In the genomic region with DNA sequence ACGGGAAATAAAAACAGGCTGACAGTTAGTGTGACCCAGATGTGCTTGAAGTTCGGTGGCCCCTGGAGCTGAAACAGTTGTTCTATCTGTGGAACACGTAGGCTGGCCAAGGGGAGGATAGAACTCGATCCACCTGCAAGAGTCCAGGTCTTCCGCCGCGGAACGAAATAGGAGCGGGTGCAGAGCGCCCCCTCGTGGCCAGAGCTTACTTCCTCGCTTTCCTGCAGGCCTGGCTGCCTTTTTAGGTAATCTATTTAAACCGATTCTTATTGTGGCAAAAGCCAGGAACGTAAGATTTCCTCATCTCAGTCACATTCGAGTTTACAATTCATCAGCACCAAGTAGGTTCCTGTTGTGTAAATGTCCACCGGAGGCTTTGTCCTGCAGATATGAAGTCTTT, we compare ENCODE assay signal across 8 mouse cellular contexts. TPM values are rescaled to one million over a fixed set of nuclear protein-coding genes. Genes with fewer than 3 reads are reported as not detected.
DNase-seq lines count a peak whose midpoint lies in the region; ATAC-seq and TF ChIP-seq lines count a peak whose summit lies in the region.

No protein-coding gene starts in this region.

- peak; percentile 66 for DNase-seq in liver
- peak; percentile 87 for DNase-seq in brain, embryonic 14.5 days (ENCODE audit: low read depth)
- peak; percentile 81 for DNase-seq in forebrain, embryonic 14.5 days (ENCODE audit: low spot score)
- peak; percentile 32 to 65 for DNase-seq in kidney, adult 8-10 months
- peak; percentile 84 for DNase-seq in liver, postnatal 0 days
- peak; percentile 81 for DNase-seq in retina, postnatal 1 day
- DNase-seq in thymus, postnatal 36 days = peak; percentile 79 to 82

- H3K4me2 ChIP-seq in liver, embryonic 12.5 days = no peak overlapping the region
- H3K4me2 ChIP-seq in forebrain, embryonic 14.5 days (ENCODE audit: low read length) = no peak overlapping the region
- no peak overlapping the region for H3K4me2 ChIP-seq in liver, postnatal 0 days (ENCODE audit: low read depth, low read length)

- no peak for TF ChIP-seq EP300 in liver, postnatal 0 days (IDR thresholded peaks at IDR 0.05; ENCODE audit: low read depth)

- no peak for TF ChIP-seq POLR2A in brain, embryonic 14.5 days (IDR thresholded peaks at IDR 0.05; ENCODE audit: borderline replicate concordance, extremely low read depth, insufficient read depth, insufficient read length, poor library complexity, severe bottlenecking)

- peaks cover 61% of the 10 kb centered on the region for H3K27me3 ChIP-seq in liver, embryonic 12.5 days (replicated peaks)
- H3K27me3 ChIP-seq in forebrain, embryonic 14.5 days (replicated peaks; ENCODE audit: control insufficient read depth, insufficient read depth, low read length) = no peaks in the 10 kb centered on the region
- H3K27me3 ChIP-seq in liver, postnatal 0 days (ENCODE audit: insufficient read depth, low read length) = peaks cover 57% of the 10 kb centered on the region

- TF ChIP-seq CTCF in brain, embryonic 14.5 days (IDR thresholded peaks at IDR 0.05; ENCODE audit: borderline replicate concordance, extremely low read depth, insufficient read depth, insufficient read length) = peak; percentile 96
- peak; percentile 90 for TF ChIP-seq CTCF in liver, postnatal 0 days (IDR thresholded peaks at IDR 0.05; ENCODE audit: low read depth)

- no peak for ATAC-seq in liver, embryonic 12.5 days
- no peak for ATAC-seq in forebrain, embryonic 14.5 days
- 0 out of 2 replicates have a peak, but pooled peaks have one; percentile 23 for ATAC-seq in liver, postnatal 0 days

- no peaks in the 10 kb centered on the region for H3K9me3 ChIP-seq in liver, embryonic 12.5 days (replicated peaks)
- H3K9me3 ChIP-seq in forebrain, embryonic 14.5 days (replicated peaks; ENCODE audit: control insufficient read depth, low read length) = no peaks in the 10 kb centered on the region
- no peaks in the 10 kb centered on the region for H3K9me3 ChIP-seq in liver, postnatal 0 days (ENCODE audit: low read length)

- H3K27ac ChIP-seq in liver, embryonic 12.5 days = no peak overlapping the region
- no peak overlapping the region for H3K27ac ChIP-seq in forebrain, embryonic 14.5 days (ENCODE audit: low read depth, low read length)
- H3K27ac ChIP-seq in liver, postnatal 0 days (ENCODE audit: low read depth) = no peak overlapping the region

- 4% methylated on average over 16 of the region's 16 CpGs for WGBS in liver, embryonic 12.5 days (ENCODE audit: insufficient replicate concordance)
- whole genome bisulfite sequencing in forebrain, embryonic 14.5 days = 4% methylated on average over 16 of the region's 16 CpGs
- 3% methylated on average over 16 of the region's 16 CpGs for WGBS in liver, postnatal 0 days (ENCODE audit: insufficient replicate concordance)

- no peaks in the 10 kb centered on the region for H3K36me3 ChIP-seq in liver, embryonic 12.5 days
- H3K36me3 ChIP-seq in forebrain, embryonic 14.5 days (ENCODE audit: control insufficient read depth, insufficient read depth, low read length) = no peaks in the 10 kb centered on the region
- H3K36me3 ChIP-seq in liver, postnatal 0 days (replicated peaks; ENCODE audit: insufficient read depth, low read length) = no peaks in the 10 kb centered on the region

- H3K9ac ChIP-seq in liver, embryonic 12.5 days = no peak overlapping the region
- H3K9ac ChIP-seq in forebrain, embryonic 14.5 days (ENCODE audit: low read length) = no peak overlapping the region
- no peak overlapping the region for H3K9ac ChIP-seq in liver, postnatal 0 days (replicated peaks)

- 0 out of 2 replicates have a peak, but pooled peaks cover 7% of the 10 kb centered on the region for H3K4me1 ChIP-seq in liver, embryonic 12.5 days
- H3K4me1 ChIP-seq in forebrain, embryonic 14.5 days (ENCODE audit: control insufficient read depth, insufficient read depth, low read length) = peaks cover 17% of the 10 kb centered on the region
- H3K4me1 ChIP-seq in liver, postnatal 0 days (ENCODE audit: insufficient read depth) = no peaks in the 10 kb centered on the region

- H3K4me3 ChIP-seq in liver, embryonic 12.5 days = no peak overlapping the region
- no peak overlapping the region for H3K4me3 ChIP-seq in forebrain, embryonic 14.5 days (ENCODE audit: low read depth, low read length)
- H3K4me3 ChIP-seq in liver, postnatal 0 days (ENCODE audit: low read depth, low read length) = no peak overlapping the region

RNA-seq across cellular contexts. Expression of gene Dtx1, which starts 2.6 kb away (rescaled TPM):
- polyA plus RNA-seq in liver, embryonic 12.5 days (2016; fragmentation: Nextera tagmentation; extraction: Ambion mirVana) = 0.37 and 0.67 TPM in 2 replicates
- 119 and 150 TPM in 2 replicates for polyA plus RNA-seq in brain, embryonic 14.5 days (2012; rRNA removed)
- polyA plus RNA-seq in forebrain, embryonic 14.5 days (2014; fragmentation: Nextera tagmentation; extraction: Ambion mirVana) = 27.5 and 35.5 TPM in 2 replicates
- 0.23 and 0.25 TPM in 2 replicates for polyA plus RNA-seq in liver, postnatal 0 days (2015; fragmentation: Nextera tagmentation; extraction: Ambion mirVana)

RNA-seq across cellular contexts. Expression of gene Oas2, which starts 35.3 kb away (rescaled TPM):
- polyA plus RNA-seq in liver, embryonic 12.5 days (2016; fragmentation: Nextera tagmentation; extraction: Ambion mirVana) = 0.26 and 0.37 TPM in 2 replicates
- 0.41 and 0.49 TPM in 2 replicates for polyA plus RNA-seq in brain, embryonic 14.5 days (2012; rRNA removed)
- polyA plus RNA-seq in forebrain, embryonic 14.5 days (2014; fragmentation: Nextera tagmentation; extraction: Ambion mirVana) = 0.11 and 0.42 TPM in 2 replicates
- 0.83 and 1.1 TPM in 2 replicates for polyA plus RNA-seq in liver, postnatal 0 days (2015; fragmentation: Nextera tagmentation; extraction: Ambion mirVana)

Comparison
In these comparisons a context has a peak if more than half of its experiments do, and no peak if none do; other contexts are left out.
1. RNA of gene Dtx1, which starts 2.6 kb away (polyA plus RNA-seq): 119 to 150 TPM in brain, embryonic 14.5 days and 27.5 to 35.5 TPM in forebrain, embryonic 14.5 days; 0.37 to 0.67 TPM in liver, embryonic 12.5 days and 0.23 to 0.25 TPM in liver, postnatal 0 days; every median in the first group is over 10 times any median in the second.
2. Peak in every context shown above with its lines, with median percentiles within 50 percentile points of each other: DNase-seq.